Mouse (Mus musculus): ENCODE results near the gene Slco4a1. TPM values are rescaled to one million over a fixed set of nuclear protein-coding genes. Genes with fewer than 3 reads are reported as not detected.

Gene Slco4a1
- polyA plus RNA-seq (2015; fragmentation: Nextera tagmentation; extraction: Ambion mirVana), result 0.20 and 0.21 TPM in 2 replicates

- ATAC-seq (peak; percentile 98), DNase-seq (ENCODE audit: low spot score) (peak; percentile 83)
- H3K9ac ChIP-seq (replicated peaks; ENCODE audit: low read depth), result no peak within 1 kb of the TSS
- H3K9me3 ChIP-seq (ENCODE audit: low read length), result no peaks in the 10 kb centered on the region
- WGBS, result 2% methylated on average over 62 of the region's 65 CpGs
- H3K27me3 ChIP-seq (replicated peaks; ENCODE audit: insufficient read depth, low read length), result peaks cover 15% of the 10 kb centered on the region; the same call in 1 of the 2 replicates
- TF ChIP-seq EP300 (IDR thresholded peaks at IDR 0.05) (no peak), CTCF (IDR thresholded peaks at IDR 0.05) (no peak)
- no peaks in the 10 kb centered on the region for H3K36me3 ChIP-seq (ENCODE audit: insufficient read depth, low read length)
- no peak within 1 kb of the TSS for H3K27ac ChIP-seq (ENCODE audit: low read length)
- H3K4me2 ChIP-seq (replicated peaks; ENCODE audit: low read depth, low read length), result peak within 1 kb of the TSS; percentile 77
- peak within 1 kb of the TSS; percentile 38 for H3K4me3 ChIP-seq (ENCODE audit: low read depth, low read length)
- H3K4me1 ChIP-seq (ENCODE audit: insufficient read depth, low read depth, low read length), result peaks cover 7% of the 10 kb centered on the region
Observed at GRCm38 (mm10) chr2:180455723-180456698, at the start of gene Slco4a1. Gene Slco4a1, plus strand, starts transcription at chr2:180456245.

DNA sequence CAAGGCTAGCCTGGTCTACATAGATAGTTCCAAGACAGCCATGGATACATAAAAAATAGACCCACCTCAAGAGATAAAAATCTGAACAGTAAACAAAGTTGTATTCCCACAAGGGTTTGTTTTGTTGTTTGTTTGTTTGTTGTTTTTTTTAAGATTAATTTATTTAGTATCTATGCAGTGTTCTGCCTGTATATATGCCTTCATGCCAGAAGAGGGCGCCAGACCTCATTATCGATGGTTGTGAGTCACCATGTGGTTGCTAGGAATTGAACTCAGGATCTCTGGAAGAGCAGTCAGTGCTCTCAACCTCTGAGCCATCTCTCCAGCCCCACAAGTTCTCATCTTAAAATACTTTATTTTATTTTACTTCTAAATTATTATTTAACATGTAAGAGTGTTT lies 47.6 kb upstream of the Slco4a1 start:
- WGBS, result 30% methylated on average over 2 of the region's 2 CpGs
- TF ChIP-seq CTCF (IDR thresholded peaks at IDR 0.05) (0 out of 2 replicates have a peak, but pooled peaks have one; percentile 4), EP300 (IDR thresholded peaks at IDR 0.05) (no peak)

DNA sequence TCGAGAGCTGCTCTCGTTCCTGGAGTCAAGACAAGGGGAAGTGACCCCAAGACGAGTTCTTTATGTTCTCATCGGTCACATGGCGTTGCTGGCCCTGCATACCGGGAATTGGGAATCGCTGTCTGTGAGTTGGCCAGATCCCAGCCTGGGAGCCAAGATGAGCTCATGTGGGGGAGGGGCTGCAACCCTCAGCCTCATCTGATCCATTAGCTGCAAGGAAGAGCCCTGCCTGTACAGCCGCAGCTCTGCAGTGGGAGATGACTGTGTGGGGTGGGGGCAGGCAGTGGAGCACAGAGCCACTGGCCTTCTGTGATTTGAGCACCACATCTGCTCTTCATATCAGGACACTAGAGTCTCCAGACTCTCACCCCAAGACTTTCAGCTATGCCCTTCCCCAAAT lies 45.6 kb upstream of the Slco4a1 start:
- no peak for ATAC-seq
- Histone ChIP-seq H3K4me1 (ENCODE audit: insufficient read depth, low read depth, low read length) (no peaks in the 10 kb centered on the region), H3K4me3 (ENCODE audit: low read depth, low read length) (no peak overlapping the region), H3K27ac (ENCODE audit: low read length) (no peak overlapping the region), H3K27me3 (replicated peaks; ENCODE audit: insufficient read depth, low read length) (no peaks in the 10 kb centered on the region), H3K9ac (replicated peaks; ENCODE audit: low read depth) (no peak overlapping the region), H3K36me3 (ENCODE audit: insufficient read depth, low read length) (no peaks in the 10 kb centered on the region), H3K4me2 (replicated peaks; ENCODE audit: low read depth, low read length) (no peak overlapping the region), H3K9me3 (ENCODE audit: low read length) (no peaks in the 10 kb centered on the region)
- DNase-seq (ENCODE audit: low spot score), result no peak
- no peak for TF ChIP-seq CTCF (IDR thresholded peaks at IDR 0.05)
- TF ChIP-seq EP300 (IDR thresholded peaks at IDR 0.05), result no peak
- WGBS, result 50% methylated on average over 8 of the region's 8 CpGs

More for the DNA sequence above, 47.6 kb upstream of the Slco4a1 start:
- Histone ChIP-seq H3K4me2 (replicated peaks; ENCODE audit: low read depth, low read length) (no peak overlapping the region), H3K36me3 (ENCODE audit: insufficient read depth, low read length) (no peaks in the 10 kb centered on the region), H3K9ac (replicated peaks; ENCODE audit: low read depth) (no peak overlapping the region), H3K4me1 (ENCODE audit: insufficient read depth, low read depth, low read length) (no peaks in the 10 kb centered on the region), H3K27me3 (replicated peaks; ENCODE audit: insufficient read depth, low read length) (no peaks in the 10 kb centered on the region), H3K27ac (ENCODE audit: low read length) (no peak overlapping the region), H3K4me3 (ENCODE audit: low read depth, low read length) (no peak overlapping the region), H3K9me3 (ENCODE audit: low read length) (no peaks in the 10 kb centered on the region)
- ATAC-seq (no peak), DNase-seq (ENCODE audit: low spot score) (no peak)

GRCm38 (mm10) chr2:180411013-180411412 lies 45.0 kb upstream of the Slco4a1 start:
- no peak for TF ChIP-seq CTCF (IDR thresholded peaks at IDR 0.05)
- no peak for TF ChIP-seq EP300 (IDR thresholded peaks at IDR 0.05)
- no peak overlapping the region for H3K4me3 ChIP-seq (ENCODE audit: low read depth, low read length)
- H3K27ac ChIP-seq (ENCODE audit: low read length), result no peak overlapping the region
- WGBS, result 8% methylated on average over 8 of the region's 8 CpGs
- H3K4me1 ChIP-seq (ENCODE audit: insufficient read depth, low read depth, low read length), result no peaks in the 10 kb centered on the region
- H3K36me3 ChIP-seq (ENCODE audit: insufficient read depth, low read length), result no peaks in the 10 kb centered on the region
- H3K4me2 ChIP-seq (replicated peaks; ENCODE audit: low read depth, low read length), result no peak overlapping the region
- no peak for DNase-seq (ENCODE audit: low spot score)
- no peaks in the 10 kb centered on the region for H3K27me3 ChIP-seq (replicated peaks; ENCODE audit: insufficient read depth, low read length)
- H3K9me3 ChIP-seq (ENCODE audit: low read length), result no peaks in the 10 kb centered on the region
- no peak for ATAC-seq
- H3K9ac ChIP-seq (replicated peaks; ENCODE audit: low read depth), result no peak overlapping the region

DNA sequence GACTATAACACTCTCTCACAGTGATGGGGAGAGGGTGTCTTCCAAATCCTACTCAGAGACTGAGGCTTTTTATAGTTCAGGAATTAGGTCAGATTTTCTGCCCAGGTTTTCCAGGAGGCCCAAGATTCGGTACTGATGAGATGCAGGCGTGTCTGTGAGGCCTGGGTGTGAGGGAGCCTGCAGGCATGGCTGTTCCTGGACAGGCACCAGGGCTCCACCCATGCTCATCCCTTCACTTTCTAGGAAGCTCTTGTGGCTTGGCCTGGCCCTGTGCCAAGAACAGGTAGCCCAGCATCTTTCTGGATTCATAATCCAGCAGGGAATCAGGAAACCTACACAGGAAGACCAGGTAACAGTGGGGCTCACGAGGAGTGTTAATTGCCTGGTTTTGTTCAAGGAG lies 40.4 kb upstream of the Slco4a1 start:
- TF ChIP-seq CTCF (IDR thresholded peaks at IDR 0.05), result no peak
- no peak for TF ChIP-seq EP300 (IDR thresholded peaks at IDR 0.05)
- Histone ChIP-seq H3K27ac (ENCODE audit: low read length) (no peak overlapping the region), H3K9me3 (ENCODE audit: low read length) (no peaks in the 10 kb centered on the region), H3K4me3 (ENCODE audit: low read depth, low read length) (no peak overlapping the region), H3K27me3 (replicated peaks; ENCODE audit: insufficient read depth, low read length) (no peaks in the 10 kb centered on the region), H3K9ac (replicated peaks; ENCODE audit: low read depth) (no peak overlapping the region), H3K4me1 (ENCODE audit: insufficient read depth, low read depth, low read length) (no peaks in the 10 kb centered on the region), H3K4me2 (replicated peaks; ENCODE audit: low read depth, low read length) (no peak overlapping the region), H3K36me3 (ENCODE audit: insufficient read depth, low read length) (no peaks in the 10 kb centered on the region)
- WGBS, result 53% methylated on average over 3 of the region's 3 CpGs
- no peak for ATAC-seq
- no peak for DNase-seq (ENCODE audit: low spot score)

DNA sequence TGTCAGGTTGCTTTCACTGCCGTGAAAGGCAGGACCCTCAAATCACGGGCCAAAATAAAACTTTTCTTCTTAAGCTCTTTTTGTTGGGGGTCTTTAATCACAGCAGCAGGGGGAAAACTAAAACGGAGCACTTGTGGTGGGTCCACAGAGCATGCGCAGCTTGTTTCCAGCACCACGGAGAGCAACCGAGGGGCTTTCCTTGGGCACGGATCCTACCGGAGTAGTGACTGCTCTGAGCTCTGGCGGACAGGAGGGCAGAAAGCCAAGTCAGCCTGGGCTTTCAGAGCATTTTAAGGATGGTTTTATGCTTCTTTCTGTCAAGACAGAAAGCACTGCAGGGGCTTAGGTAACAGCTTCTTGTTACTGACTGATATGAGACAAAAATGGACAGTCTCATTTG lies 38.3 kb upstream of the Slco4a1 start:
- Histone ChIP-seq H3K9me3 (ENCODE audit: low read length) (no peaks in the 10 kb centered on the region), H3K27me3 (replicated peaks; ENCODE audit: insufficient read depth, low read length) (no peaks in the 10 kb centered on the region), H3K9ac (replicated peaks; ENCODE audit: low read depth) (no peak overlapping the region), H3K4me1 (ENCODE audit: insufficient read depth, low read depth, low read length) (no peaks in the 10 kb centered on the region), H3K36me3 (ENCODE audit: insufficient read depth, low read length) (no peaks in the 10 kb centered on the region), H3K4me3 (ENCODE audit: low read depth, low read length) (no peak overlapping the region), H3K27ac (ENCODE audit: low read length) (no peak overlapping the region), H3K4me2 (replicated peaks; ENCODE audit: low read depth, low read length) (no peak overlapping the region)
- TF ChIP-seq EP300 (IDR thresholded peaks at IDR 0.05), result no peak
- no peak for TF ChIP-seq CTCF (IDR thresholded peaks at IDR 0.05)
- DNase-seq (ENCODE audit: low spot score) (peak; percentile 28), ATAC-seq (no peak)
- 14% methylated on average over 9 of the region's 9 CpGs for WGBS
